Mouse (Mus musculus) embryonic facial prominence, embryonic 13.5 days (tissue): Measurements from ENCODE around the gene Strada. TPM values are rescaled to one million over a fixed set of nuclear protein-coding genes. Genes with fewer than 3 reads are reported as not detected.

Source experiments
- ATAC-seq: fragments of 200-750 bp; cut with Nextera tagmentation; 2 replicates; pipeline ENCODE4 v1.8.0; 2017; ENCODE audit warnings: low read depth; ENCODE audit not compliant: insufficient number of reproducible peaks, insufficient read depth, low FRiP score, low TSS enrichment
- H3K27ac ChIP-seq: fragments of 300-500 bp; sonication (generic); 2 replicates; pipeline ENCODE4 v1.5.1; 2015; ENCODE audit warnings: moderate library complexity, mild to moderate bottlenecking, inconsistent platforms
- H3K27me3 ChIP-seq: fragments of 300-500 bp; sonication (generic); 2 replicates; pipeline ENCODE4 v1.6.1; 2015; ENCODE audit warnings: mild to moderate bottlenecking, inconsistent platforms
- H3K36me3 ChIP-seq: fragments of 300-500 bp; sonication (generic); 2 replicates; pipeline ENCODE4 v1.6.1; 2015; ENCODE audit warnings: mild to moderate bottlenecking, inconsistent platforms
- H3K4me1 ChIP-seq: fragments of 300-500 bp; sonication (generic); 2 replicates; pipeline ENCODE4 v1.6.1; 2015; ENCODE audit warnings: inconsistent platforms
- H3K4me2 ChIP-seq: fragments of 300-500 bp; sonication (generic); 2 replicates; pipeline ENCODE4 v1.6.1; 2015; ENCODE audit warnings: moderate library complexity, mild to moderate bottlenecking, inconsistent platforms
- H3K4me3 ChIP-seq: fragments of 300-500 bp; sonication (generic); 2 replicates; pipeline ENCODE4 v1.5.1; 2015; ENCODE audit warnings: mild to moderate bottlenecking, inconsistent platforms
- H3K9ac ChIP-seq: fragments of 300-500 bp; sonication (generic); 2 replicates; pipeline ENCODE4 v1.6.1; 2015; ENCODE audit warnings: mild to moderate bottlenecking, inconsistent platforms
- H3K9me3 ChIP-seq: fragments of 300-500 bp; sonication (generic); 2 replicates; pipeline ENCODE4 v1.6.1; 2016; ENCODE audit warnings: inconsistent platforms
- WGBS: fragments of 180-500 bp; shearing (Covaris S2); methylation state at CpG from one replicate; pipeline ENCODE4 v1.1.7; 2015; ENCODE audit warnings: mixed read lengths; 5-methylcytosine and 5-hydroxymethylcytosine counted together
- polyA plus RNA-seq: library from polyadenylated mRNA; unstranded; fragments of >200 nt; fragmentation: Nextera tagmentation; extraction: Ambion mirVana; gene quantifications from 2 replicates; pipeline ENCODE4 v1.2.1, GENCODE M21; 2015

Strada gene
- polyA plus RNA-seq, 1 experiment from 2014 or later: 35.8 TPM

DNA sequence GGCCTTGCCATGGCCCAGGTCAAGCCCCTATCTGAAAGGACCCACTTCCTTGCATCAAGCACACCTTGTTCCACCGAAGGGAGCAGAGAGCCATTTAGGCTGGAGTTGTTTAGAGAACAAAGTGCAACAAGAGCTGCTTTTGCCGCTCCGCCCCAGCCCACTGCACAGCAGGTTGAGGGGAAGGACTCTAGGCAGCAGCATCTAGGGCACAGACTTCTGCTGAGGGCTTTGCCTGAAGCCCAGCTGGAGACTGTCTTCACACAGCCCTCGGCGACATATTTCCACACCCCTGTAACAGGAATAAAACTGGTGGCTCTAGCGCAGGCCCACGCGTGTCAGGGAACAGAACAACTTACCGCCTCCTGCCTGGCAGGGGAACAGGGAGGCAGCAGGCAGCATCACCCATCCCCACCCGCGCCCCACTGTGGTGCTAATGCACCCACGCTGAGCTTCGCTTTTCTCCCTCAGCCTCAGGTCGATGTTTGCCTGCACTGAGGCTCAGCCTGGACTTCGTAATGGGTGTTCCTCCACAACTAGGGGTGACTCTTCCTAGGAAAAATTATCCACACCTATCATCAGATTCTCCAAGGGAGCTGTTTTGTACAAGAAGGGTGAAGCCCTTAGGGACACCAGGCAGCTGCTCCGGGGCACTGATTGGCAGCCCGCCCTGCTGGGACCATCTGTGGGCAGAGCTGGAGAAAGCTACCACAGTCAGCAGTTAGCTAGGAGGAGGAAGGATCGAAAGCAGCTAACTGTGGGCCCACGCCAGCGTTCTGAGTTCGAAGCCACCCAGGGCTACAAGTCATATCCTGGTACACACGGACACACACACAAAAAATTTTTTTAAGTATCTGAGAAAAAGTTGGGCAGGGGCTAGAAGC is 40.9 kb downstream of the Strada start, which contains the start of the genes Gm10840 and Limd2:
Gm10840 (plus strand) TSS at position 10 of the 881 bp plus-strand sequence.
Limd2 (minus strand) TSS at position 20 of the 881 bp plus-strand sequence.
- ATAC-seq: no peak
- peak within 1 kb of the TSS; percentile 79 for H3K4me2 ChIP-seq
- peak within 1 kb of the TSS; percentile 82 for H3K4me3 ChIP-seq
- H3K27me3 ChIP-seq: no peaks in the 10 kb centered on the region
- no peaks in the 10 kb centered on the region for H3K9me3 ChIP-seq
- 21% methylated on average over 22 of the region's 22 CpGs for WGBS
- H3K4me1 ChIP-seq: peaks cover 51% of the 10 kb centered on the region
- peak within 1 kb of the TSS; percentile 99 for H3K27ac ChIP-seq
- peak within 1 kb of the TSS; percentile 98 for H3K9ac ChIP-seq
- peaks cover 56% of the 10 kb centered on the region for H3K36me3 ChIP-seq

DNA sequence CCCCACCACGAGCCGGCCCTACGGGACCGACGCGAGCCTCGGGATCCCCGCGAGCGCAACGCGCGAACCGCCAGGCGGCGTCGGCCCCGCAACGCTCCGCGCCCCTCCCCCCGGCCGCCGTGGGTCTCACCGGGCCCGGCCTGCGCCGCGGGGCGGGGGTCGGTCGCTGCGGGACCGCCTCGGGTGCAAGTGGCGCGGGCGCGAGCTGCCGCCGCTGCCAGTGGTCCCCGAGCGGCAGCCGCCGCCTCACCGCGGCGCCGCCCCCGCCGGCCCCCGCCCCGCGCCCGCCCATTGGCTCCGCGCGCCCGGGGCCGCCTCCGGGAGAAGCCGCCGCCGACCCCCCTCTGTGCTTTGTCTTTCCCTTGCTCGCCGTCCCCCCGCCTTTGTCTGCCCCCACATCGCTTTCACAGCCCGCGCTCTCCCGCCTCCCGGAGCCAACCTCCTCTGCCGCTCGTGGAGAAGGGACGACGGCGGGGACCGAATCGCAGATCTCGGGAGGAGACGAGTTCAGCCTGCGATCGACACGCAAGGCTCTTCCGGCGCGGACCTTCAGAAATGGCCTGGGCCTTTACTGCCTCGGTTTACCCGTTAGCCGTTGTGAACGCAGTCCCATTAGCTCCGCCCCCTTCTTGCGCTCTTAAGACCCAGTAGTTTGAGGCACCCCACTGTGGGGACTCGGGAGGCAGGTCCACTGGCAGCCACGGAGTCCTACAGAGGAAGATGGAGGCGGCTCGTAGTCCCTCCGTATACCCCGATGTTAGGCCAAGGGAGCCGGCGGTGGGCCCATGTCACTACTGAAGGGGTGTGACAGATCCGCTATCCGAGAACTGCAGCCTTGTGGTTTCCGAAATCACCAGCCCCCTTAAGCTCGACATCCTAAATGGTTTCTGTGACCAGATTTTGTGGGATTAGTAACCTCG is 41.8 kb downstream of the Strada start:
- Histone ChIP-seq H3K4me1 (peaks cover 54% of the 10 kb centered on the region), H3K4me3 (peak overlapping the region; percentile 82), H3K27me3 (no peaks in the 10 kb centered on the region), H3K27ac (peak overlapping the region; percentile 99), H3K9me3 (no peaks in the 10 kb centered on the region), H3K9ac (peak overlapping the region; percentile 98), H3K4me2 (peak overlapping the region; percentile 79), H3K36me3 (peaks cover 54% of the 10 kb centered on the region)
- peak; percentile 72 for ATAC-seq
- WGBS: under 1% methylated on average over 76 of the region's 106 CpGs

- Histone ChIP-seq H3K4me3 (peak overlapping the region; percentile 82), H3K27me3 (no peaks in the 10 kb centered on the region), H3K4me1 (peaks cover 54% of the 10 kb centered on the region), H3K9ac (peak overlapping the region; percentile 98), H3K27ac (peak overlapping the region; percentile 99), H3K36me3 (peaks cover 54% of the 10 kb centered on the region), H3K9me3 (no peaks in the 10 kb centered on the region), H3K4me2 (peak overlapping the region; percentile 79)
- peak; percentile 50; the same call in 1 of the 2 replicates for ATAC-seq
- WGBS: under 1% methylated on average over 25 of the region's 25 CpGs
Measured at GRCm38 (mm10) chr11:106159216-106159920, 42.6 kb downstream of the Strada start.

- Histone ChIP-seq H3K4me3 (peak overlapping the region; percentile 82), H3K36me3 (peaks cover 54% of the 10 kb centered on the region), H3K9me3 (no peaks in the 10 kb centered on the region), H3K27me3 (no peaks in the 10 kb centered on the region), H3K27ac (peak overlapping the region; percentile 99), H3K4me1 (peaks cover 54% of the 10 kb centered on the region), H3K4me2 (peak overlapping the region; percentile 79), H3K9ac (peak overlapping the region; percentile 98)
- 24% methylated on average over 9 of the region's 9 CpGs for WGBS
- ATAC-seq: no peak
Measured at GRCm38 (mm10) chr11:106158930-106159215, 43.1 kb downstream of the Strada start.

GRCm38 (mm10) chr11:106158081-106158929 is 43.7 kb downstream of the Strada start:
- ATAC-seq: no peak
- Histone ChIP-seq H3K9me3 (no peaks in the 10 kb centered on the region), H3K9ac (peak overlapping the region; percentile 98), H3K27me3 (no peaks in the 10 kb centered on the region), H3K4me2 (peak overlapping the region; percentile 79), H3K27ac (peak overlapping the region; percentile 99), H3K4me3 (peak overlapping the region; percentile 82), H3K4me1 (peaks cover 54% of the 10 kb centered on the region), H3K36me3 (peaks cover 54% of the 10 kb centered on the region)
- 59% methylated on average over 14 of the region's 14 CpGs for WGBS

DNA sequence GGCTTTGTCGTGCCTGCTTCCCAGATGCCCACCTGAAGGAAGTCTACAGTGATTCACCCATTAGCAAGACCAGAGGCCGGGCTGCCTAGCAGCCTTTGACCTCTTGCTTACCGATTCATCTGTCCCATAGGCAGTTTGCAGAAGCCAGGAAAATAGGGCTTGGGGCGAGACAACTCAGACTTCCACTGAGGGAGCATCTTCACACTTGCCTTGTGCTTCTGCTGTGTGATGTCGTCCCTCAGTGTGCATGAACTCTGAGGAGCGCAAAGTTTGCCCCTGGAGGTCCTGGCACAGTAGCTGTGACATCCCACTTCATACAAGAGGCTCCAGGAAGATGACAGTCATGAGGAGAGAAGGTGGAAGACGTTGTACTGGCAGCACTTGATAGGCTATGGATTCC is 44.8 kb downstream of the Strada start:
- Histone ChIP-seq H3K4me2 (no peak overlapping the region), H3K27ac (peak overlapping the region; percentile 33; the same call in 1 of the 2 replicates), H3K36me3 (peaks cover 62% of the 10 kb centered on the region), H3K9ac (0 out of 2 replicates have a peak overlapping the region, but pooled peaks have one; percentile 41), H3K27me3 (no peaks in the 10 kb centered on the region), H3K4me1 (peaks cover 52% of the 10 kb centered on the region), H3K4me3 (no peak overlapping the region), H3K9me3 (no peaks in the 10 kb centered on the region)
- 88% methylated on average over 7 of the region's 7 CpGs for WGBS
- no peak for ATAC-seq

DNA sequence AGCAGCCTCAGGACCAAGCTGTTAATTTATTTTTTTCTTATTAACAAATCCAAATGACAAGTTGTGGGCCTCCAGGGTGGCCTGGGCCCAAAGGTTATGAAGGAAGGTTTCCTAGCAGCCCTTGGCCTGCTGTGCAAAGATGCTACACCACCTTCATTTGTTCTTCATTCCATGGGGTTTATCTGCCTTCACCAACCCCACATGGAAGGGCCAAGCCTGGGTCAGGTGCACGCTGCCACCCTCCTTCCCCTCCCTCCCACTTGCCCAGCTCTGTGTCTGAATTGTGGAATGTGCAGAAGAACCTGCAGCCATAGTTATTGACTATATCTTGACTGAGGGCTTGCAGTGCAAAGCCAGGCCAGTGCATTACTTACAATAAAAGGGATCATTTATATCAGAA is 45.7 kb downstream of the Strada start:
- Histone ChIP-seq H3K4me2 (no peak overlapping the region), H3K27ac (peak overlapping the region; percentile 48; the same call in 1 of the 2 replicates), H3K9ac (no peak overlapping the region), H3K4me3 (peak overlapping the region; percentile 1; the same call in 1 of the 2 replicates), H3K27me3 (no peaks in the 10 kb centered on the region), H3K36me3 (peaks cover 71% of the 10 kb centered on the region), H3K9me3 (no peaks in the 10 kb centered on the region), H3K4me1 (peaks cover 43% of the 10 kb centered on the region)
- WGBS: 83% methylated on average over 1 of the region's 1 CpGs
- no peak for ATAC-seq

- 49% methylated on average over 3 of the region's 3 CpGs for WGBS
- Histone ChIP-seq H3K27me3 (no peaks in the 10 kb centered on the region), H3K4me2 (no peak overlapping the region), H3K4me3 (no peak overlapping the region), H3K27ac (no peak overlapping the region), H3K9me3 (no peaks in the 10 kb centered on the region), H3K9ac (no peak overlapping the region), H3K36me3 (peaks cover 76% of the 10 kb centered on the region), H3K4me1 (peaks cover 38% of the 10 kb centered on the region)
- ATAC-seq: no peak
Measured at GRCm38 (mm10) chr11:106155761-106156160, 46.2 kb downstream of the Strada start.

DNA sequence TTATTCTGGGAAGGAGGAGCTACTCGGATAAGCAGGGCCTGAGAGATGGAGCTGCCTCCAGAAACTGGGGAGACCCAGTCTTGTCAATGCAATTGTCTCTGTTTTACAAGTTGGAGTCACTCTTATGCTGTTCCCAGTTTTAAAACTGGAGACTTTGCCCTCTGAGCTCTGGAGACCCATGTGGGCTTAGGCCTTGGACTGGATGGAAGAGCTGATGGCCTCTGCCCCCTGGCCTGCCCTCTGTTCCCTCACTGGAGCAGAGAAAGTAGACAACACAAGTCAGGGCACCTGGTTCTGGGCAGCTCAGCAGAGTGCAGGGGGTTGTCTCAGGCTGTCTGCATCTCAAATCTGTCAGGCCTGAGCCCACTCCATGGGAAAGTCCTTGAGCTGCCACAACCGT is 47.2 kb downstream of the Strada start:
- Histone ChIP-seq H3K9me3 (no peaks in the 10 kb centered on the region), H3K27me3 (no peaks in the 10 kb centered on the region), H3K4me2 (no peak overlapping the region), H3K4me1 (peaks cover 35% of the 10 kb centered on the region), H3K36me3 (peaks cover 86% of the 10 kb centered on the region), H3K4me3 (no peak overlapping the region), H3K9ac (no peak overlapping the region), H3K27ac (no peak overlapping the region)
- 79% methylated on average over 2 of the region's 2 CpGs for WGBS
- ATAC-seq: no peak

DNA sequence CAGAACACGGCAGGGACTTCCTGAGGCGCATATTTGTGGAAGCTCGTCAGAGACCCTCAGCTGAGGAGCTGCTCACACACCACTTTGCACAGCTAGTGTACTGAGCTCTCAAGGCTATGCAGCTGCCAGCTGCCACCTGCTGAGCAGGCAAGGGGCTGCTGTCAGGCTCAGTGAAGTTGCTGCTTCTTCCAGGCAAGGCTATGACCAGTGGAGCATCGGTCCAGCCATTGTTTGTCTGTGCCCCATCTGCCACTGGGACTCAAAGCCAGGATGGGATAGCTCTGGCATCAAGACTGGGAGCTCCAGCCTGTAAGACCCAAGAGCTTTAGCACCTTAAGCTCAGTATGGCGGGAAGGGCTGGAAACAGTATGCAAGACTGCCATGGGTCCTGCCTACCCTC is 47.9 kb downstream of the Strada start:
- H3K4me3 ChIP-seq: no peak overlapping the region
- WGBS: 86% methylated on average over 5 of the region's 5 CpGs
- H3K9ac ChIP-seq: no peak overlapping the region
- H3K27ac ChIP-seq: 0 out of 2 replicates have a peak overlapping the region, but pooled peaks have one; percentile 4
- no peak overlapping the region for H3K4me2 ChIP-seq
- H3K36me3 ChIP-seq: peaks cover 93% of the 10 kb centered on the region
- H3K4me1 ChIP-seq: peaks cover 33% of the 10 kb centered on the region
- no peaks in the 10 kb centered on the region for H3K27me3 ChIP-seq
- no peak for ATAC-seq
- H3K9me3 ChIP-seq: no peaks in the 10 kb centered on the region
